Mouse (Mus musculus) left cerebral cortex, postnatal 10 days (tissue): ENCODE data around the gene Nploc4. TPM values are rescaled to one million over a fixed set of nuclear protein-coding genes. Genes with fewer than 3 reads are reported as not detected.

ENCODE experiments used
- DNase-seq, 2 experiments: peaks; one replicate each; pipeline ENCODE4 v3.0.0; 2021 to 2022; ENCODE audit warnings: low spot score in 2 of 2, mixed read lengths in 1 of 2; ENCODE audit errors: extremely low spot score in 1 of 2
- intact Hi-C: fragments of 180-260 bp; cut with DNase I; formaldehyde crosslinking; loops from one replicate; pipeline ENCODE4 v1.15.1; 2025
- total RNA-seq, 2 experiments: library from RNA; stranded (reverse); gene quantifications; 2 replicates each; pipeline ENCODE4 v1.2.3; 2021

Gene Nploc4
- total RNA-seq = 10 to 100 TPM; 63.1 to 70.3 TPM

DNA sequence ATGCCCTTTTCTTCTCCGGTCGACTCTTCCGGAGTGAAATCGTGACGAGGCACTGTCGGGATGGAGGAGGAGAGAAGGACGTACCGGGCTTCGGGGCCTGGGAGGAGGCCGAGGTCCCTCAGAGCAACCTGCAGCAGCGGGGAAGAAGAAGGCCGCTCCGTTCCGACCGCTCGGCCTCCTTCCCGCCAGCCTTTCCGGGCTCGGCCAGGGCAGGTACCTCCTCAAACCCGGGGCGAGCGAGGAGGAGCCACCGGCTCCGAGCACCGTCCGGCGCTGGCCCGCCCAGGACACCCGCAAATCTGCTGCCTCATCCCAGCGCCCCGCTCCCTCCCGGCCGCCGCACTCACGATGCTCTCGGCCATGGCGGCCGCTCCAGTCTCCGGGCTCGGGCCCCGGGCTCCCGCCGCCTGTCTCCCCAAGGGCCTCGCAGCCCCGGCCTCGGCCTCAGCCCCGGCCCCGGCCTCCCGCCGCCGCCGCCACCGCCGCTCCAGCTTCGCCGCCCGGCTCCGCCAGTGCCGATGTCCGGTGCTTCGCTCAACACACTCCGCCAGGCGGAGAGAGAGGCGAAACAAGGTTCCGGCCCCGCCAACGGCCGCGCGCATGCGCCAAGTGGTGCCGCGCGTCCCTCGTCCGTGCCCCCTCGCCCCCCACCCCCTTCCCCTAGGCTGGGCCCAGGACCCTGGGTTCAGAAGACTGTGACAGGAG lies at the start of gene Nploc4:
Gene Nploc4 (minus strand): TSS at position 557 of the 705 bp plus-strand sequence.
- intact Hi-C loops = no loop called here
- peak; percentile 80 to 92 for DNase-seq

DNA sequence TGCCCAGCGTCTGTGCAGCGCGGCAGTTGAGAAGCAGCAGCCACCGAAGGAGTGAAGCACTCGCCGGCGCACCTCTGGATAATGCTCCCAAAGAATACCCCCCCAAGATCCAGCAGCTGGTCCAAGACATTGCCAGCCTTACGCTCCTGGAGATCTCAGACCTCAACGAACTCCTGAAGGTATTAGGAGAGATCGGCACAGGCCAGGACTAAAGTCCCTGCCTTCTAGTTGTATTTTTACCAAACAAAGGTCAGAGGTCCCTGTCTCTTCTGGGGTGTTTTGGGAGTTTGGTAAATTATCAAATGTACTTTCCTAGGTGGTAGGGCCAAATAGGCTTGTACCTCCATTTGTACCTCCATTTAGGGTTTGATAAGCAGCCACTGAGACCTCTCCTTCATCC lies 47.7 kb upstream of the Nploc4 start:
- intact Hi-C loops = no loop called here
- DNase-seq = no peak

DNA sequence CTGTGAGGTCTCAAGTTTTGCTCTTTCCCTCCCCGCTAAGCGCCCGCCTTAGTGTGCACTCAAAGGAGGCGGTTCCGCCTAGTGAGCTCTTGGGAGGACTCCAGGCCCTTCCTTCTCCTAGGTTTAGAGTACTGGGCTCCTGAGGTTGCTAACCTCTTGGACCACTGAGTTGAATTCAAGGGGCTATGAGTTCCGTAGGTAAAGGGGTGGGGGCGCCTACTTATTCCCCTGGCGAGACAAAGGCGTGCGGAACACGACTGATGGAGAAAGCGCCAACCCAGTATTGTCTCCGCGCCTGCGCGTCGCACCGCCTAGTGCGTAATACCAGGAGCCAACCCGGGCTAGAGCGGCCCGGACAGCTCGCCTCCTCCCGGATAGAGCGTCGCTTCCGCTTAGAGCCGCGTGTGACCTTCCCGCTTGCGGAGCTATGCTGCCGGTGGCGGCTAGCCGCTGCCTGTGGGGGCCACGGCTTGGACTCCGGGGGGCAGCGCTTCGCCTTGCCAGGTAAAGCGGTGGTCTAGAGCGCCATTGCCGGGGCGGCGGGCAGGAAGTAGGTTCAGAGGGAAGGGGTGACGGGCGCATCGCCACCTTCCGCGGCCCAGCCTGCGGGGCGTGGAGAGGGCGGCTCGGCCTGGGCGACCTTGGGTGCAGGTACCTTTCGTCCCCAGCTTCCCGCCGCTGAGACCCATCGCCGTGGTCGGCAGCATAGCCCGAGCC lies 46.9 kb upstream of the Nploc4 start, which contains the start of gene Mrpl12:
Gene Mrpl12 (plus strand): TSS at position 349 of the 717 bp plus-strand sequence.
- DNase-seq = peak; percentile 86 to 93
- intact Hi-C loops = no loop called here

DNA sequence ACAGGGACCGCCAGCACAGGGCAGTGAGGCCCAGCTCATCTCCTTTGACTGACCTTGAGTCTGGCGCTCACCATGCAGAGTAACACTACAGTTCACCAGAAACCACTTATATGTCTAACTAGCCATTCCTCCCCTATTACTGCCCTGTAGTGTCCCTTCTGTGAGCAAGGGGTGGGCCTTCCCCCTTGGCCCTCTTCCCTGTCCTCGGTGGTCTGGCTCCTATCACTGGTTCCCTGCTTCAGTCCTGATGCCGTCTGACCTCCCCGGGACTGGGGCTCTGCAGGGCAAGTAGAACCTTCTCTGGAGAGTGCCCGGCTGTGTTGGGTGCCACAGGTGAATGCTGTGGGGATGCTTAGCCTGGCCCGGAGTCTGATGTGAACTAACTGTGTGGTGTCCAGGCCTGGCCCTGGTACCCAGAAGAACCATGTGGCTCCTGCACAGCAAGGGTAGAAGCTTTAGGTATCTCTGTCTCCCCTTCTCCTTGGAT lies 46.0 kb upstream of the Nploc4 start:
- no peak for DNase-seq
- intact Hi-C loops = no loop called here

DNA sequence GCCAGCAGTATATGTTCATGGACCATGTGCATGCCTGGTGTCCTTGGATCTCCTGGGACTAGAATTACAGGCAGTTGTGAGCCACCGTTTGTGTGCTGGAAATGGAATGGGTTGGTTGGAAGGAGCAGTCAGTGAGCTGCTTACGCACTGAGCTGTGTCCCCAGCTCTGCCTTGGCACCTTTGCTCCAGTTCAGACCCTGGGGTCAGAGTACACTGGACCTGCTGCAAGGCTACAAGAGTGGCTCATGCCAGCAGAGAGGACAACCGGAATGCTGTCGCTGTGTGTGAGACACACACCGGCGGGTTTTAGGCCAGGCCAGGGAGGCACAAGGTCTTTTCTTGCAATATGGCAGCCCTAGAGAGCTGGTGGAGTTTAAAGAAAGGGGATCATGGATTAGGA lies 34.5 kb upstream of the Nploc4 start:
- intact Hi-C loops = no loop called here

DNA sequence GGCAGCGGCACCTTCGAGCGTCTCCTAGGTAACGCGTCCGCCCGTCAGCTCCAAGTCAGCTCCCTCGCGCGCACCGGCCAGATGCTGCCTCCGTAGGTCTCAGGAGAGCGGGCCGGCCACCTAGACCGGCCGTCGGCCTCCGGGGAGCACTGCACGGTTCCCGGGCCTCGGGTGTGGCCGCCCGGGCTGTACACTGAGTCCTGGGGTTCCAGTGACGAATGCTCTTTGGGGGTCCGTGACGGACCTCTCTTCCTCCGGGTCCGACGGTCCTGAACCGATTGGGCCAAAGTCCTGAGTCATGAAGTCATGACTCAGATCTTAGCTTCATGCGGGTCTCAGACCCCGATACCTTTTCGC lies 30.2 kb upstream of the Nploc4 start:
- intact Hi-C loops = no loop called here
- no peak for DNase-seq

More for the DNA sequence above, 34.5 kb upstream of the Nploc4 start:
- DNase-seq = peak in 1 of 2 experiments; percentile 18

DNA sequence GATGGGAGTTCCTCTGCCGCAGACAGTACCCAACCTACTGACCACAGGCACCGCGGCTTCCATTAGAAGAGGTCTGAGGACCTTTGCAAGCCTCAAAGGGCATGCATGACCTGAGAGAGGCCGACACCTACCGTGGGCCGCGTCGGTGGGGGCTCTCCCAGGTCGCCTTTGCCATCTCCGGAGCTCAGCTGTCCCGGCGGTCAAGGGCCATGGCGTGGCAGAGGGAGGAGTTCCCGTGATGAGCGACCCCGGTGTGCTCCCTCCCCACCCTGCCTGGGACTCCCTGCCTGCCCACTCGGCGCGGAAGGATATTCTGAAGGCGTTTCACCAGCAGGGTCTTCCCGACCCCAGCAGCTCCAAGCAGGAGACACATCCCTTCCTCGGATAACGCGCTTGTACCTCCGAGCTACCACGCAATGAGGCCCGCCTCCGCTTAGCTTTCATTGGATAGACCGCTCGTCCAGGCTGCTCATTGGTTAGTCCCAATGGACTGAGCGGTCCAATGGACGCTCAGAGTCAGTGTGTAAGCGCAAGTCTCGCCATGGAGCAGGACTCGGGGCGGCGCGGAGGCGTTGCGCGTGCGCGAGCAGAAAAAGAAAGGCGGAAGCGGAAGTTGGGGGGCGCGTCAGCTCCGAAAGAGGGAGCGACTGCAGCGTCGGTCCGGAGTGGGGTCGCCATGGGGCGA lies 29.7 kb upstream of the Nploc4 start, which contains the start of gene Arl16:
Gene Arl16 (minus strand): TSS at position 557 of the 685 bp plus-strand sequence.
- peak; percentile 96 to 97 for DNase-seq
- intact Hi-C loops = no loop called here

DNA sequence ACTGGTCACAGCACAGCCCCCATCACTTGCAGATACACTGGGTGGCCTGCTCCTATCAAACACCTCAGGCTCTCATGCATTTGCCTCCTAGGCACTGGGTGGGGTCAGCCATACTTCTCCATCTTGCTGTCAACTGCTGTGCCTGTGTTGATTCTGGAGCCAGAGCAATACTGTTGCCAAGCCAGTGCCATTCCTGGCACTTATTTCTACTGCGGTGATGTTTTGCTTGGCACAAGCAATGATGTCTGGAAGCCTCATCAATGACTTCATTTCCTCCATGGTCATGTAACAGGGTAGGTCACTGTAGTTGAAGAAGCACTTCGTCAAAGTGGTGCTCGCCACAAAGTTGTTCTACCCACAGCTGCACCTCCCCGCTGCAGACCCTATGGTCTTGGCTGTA lies 28.0 kb upstream of the Nploc4 start:
- intact Hi-C loops = no loop called here
- no peak for DNase-seq

DNA sequence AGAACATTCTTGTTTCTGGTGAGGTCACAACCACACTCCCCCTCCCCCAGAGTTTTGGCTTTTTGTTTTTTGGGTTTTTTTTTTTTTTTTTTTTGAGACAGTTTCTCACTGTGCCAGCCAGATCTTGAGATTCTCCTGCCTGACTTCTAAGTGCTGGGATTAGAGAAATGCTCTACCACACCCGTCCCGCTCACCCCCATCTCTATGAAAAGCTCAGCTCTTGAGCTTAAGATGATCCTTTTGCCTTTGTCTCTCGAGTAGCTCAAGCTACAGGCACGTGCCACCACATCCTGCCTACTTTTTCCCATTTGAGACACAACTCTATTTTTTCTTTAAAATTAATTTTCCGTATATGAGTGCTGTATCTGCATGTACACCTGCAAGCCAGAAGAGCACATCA lies 26.9 kb upstream of the Nploc4 start:
- intact Hi-C loops = no loop called here

DNA sequence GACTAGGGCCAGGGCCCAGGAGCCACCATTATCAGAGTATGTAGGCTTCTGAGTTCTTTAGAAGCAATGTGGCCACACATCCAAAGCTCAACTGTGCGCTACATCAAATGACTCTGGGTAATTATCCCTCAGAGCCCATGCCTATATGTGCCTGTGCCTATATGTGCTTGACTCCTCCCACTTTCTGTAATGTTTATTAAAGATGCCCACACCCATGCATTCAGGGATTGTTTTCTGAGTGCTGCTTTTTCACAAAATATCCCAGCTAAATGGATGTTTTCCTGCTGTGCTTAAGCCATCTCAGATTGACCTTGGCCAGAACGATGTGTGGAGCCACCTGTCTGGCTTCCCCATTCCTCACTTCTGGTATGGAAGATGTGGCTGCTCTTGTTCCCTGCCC lies 26.0 kb upstream of the Nploc4 start:
- intact Hi-C loops = no loop called here
- DNase-seq = no peak

More for the DNA sequence above, 26.9 kb upstream of the Nploc4 start:
- no peak for DNase-seq

DNA sequence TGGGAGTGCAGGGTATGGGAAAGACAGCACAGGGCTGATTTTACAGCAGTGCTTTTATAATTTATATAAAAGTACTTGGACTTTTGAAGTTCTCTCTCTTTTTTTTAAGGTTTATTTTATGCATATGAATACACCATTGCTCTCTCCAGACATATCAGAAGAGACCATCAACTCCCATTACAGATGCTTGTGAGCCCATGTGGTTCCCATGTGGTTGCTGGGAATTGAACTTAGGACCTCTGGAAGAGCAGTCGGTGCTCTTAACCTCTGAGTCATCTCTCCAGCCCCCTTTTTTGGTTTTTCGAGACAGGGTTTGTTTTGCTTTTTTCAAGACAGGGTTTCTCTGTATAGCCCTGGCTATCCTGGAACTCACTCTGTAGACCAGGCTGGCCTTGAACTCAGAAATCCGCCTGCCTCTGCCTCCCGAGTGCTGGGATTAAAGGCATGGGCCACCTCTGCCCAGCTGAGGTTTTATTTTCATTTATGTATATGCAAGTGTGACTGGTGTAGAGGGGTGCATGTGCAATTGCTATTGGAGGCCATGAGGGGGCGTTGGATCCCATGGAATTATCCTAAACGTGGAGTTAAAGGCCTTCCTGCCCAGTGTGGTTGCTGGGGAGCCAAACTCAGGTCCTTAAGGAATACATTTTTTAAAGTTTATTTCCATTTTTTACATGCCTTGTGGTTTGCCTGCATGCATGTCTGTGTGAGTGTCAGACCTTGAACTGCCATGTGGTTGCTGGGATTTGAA lies 21.5 kb upstream of the Nploc4 start:
- DNase-seq = no peak
- intact Hi-C loops = no loop called here

DNA sequence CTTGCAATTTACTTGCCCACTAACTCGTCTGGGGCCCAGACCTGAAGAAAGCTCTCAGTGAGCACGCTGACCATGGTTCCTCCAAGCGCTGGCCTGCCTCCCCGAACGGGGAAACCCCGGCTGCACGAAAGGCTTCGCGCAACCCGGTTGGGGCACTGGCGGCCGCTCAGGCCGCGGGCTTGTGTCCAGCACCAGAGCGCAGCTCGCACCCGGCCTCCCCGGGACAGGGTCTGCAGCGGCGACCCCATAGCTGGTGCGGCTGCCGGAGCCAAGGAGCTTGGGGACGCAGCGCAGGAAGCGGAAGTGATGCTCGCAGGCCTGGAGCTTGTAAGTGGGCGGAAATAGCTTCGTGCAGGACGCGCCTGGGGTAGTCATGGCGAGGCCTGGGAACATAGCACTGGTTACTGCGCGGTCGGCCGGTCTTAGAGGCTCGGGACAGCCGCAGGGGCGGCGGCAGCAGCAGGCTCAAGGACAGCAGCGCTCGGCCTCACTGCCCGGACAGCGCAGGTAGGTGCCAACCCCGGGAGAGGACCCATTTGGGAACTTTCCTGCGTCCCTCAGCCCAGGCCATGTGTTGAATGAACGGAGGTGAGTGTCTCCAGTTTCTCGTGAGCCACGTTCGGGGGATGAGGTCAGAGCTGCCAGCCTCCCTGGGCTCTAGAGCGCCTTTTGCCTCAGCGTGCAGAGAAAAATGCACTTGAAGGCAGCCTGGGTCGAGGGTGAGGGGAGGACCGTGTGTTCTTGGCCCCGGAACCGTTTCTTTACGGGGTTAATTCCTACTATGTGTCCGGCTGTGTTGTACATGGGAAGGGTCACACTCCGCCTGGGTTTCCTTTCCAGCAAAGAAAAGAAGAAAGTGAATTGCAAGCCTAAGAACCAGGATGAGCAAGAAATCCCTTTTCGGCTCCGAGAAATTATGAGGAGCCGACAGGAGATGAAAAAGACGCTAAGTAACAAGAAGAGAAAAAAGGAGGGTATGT lies 20.6 kb upstream of the Nploc4 start, which contains the start of the genes Oxld1 and Ccdc137:
Gene Oxld1 (minus strand): TSS at position 297 of the 980 bp plus-strand sequence.
Gene Ccdc137 (plus strand): TSS at position 344 of the 980 bp plus-strand sequence.
- intact Hi-C loops = no loop called here
- DNase-seq = peak; percentile 79 to 85

DNA sequence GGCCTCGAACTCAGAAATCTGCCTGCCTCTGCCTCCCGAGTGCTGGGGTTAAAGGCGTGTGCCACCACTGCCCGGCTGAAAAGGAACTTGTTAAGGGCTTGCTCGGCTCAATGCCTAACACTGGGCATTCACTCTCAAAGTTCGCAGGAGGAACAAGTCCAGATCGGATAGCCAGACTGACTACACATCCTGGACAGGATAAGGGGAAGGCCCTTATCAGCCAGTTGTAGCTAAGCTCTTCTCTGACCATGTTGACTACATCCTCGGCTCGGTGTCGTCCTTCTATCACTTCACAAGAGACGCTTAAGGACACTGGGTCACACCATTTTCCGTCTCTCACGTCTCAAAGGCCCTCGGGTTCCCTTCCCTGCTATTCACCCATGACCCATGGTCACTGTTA lies 19.9 kb upstream of the Nploc4 start:
- no peak for DNase-seq
- intact Hi-C loops = no loop called here

DNA sequence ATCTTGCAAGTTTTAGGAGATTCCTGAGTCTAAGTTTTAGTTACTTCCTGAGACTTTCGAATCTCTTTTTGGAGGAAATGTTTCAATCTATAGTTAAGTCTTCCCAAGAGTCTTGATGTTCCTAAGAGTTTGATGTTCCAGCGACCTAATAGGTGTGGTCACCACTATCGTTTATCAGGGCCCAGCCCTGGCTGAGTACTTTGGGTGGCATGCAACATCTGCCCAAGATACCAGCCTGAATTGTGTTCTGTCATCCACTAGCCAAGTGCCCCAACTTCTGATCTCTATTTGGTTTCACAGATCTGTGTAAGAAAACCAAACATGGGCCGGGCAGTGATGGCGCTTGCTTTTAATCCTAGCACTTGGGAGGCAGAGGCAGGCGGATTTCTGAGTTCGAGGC lies 17.9 kb upstream of the Nploc4 start:
- intact Hi-C loops = no loop called here

DNA sequence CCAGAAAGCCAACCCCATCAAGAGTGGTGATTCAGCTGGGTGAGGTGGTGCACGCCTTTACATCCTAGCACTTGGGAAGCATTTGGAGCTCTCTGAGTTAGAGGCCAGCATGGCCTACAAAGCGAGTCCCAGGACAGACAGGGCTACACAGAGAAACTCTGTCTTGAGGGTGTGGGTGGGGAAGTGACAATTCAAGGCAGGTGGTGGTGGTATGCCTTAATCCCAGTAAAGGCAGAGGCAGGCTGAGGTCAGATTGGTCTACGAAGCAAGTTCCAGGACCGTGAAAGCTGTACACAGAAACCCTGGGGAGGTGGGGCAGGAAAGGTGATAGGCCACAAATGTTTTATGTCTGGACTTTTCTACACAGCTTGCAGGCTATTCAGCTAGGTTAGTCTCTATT lies 17.5 kb upstream of the Nploc4 start:
- intact Hi-C loops = no loop called here
- no peak for DNase-seq

More for the DNA sequence above, 17.9 kb upstream of the Nploc4 start:
- DNase-seq = no peak

DNA sequence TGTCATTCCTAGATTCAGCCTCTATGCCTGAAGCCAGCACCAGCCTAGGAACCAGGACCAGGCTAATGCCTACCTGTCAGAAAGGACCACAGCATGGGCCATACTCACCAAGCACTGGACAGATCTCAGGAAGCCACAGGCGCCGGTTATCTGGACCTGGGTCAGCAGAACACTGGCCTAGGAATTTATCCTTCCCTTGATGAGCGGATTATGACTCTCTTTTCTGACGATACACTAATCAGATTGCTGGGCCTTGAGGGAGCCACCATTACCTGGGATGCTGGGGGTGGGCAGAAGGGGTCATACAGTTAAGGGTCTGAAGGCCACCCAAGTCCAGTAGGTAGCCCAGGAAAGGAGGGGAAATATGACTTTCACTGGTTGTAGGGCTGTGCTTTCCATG lies 15.8 kb upstream of the Nploc4 start, which contains the start of gene Pde6g:
Gene Pde6g (minus strand): TSS at position 195 of the 400 bp plus-strand sequence.
- no peak for DNase-seq
- intact Hi-C loops = no loop called here

DNA sequence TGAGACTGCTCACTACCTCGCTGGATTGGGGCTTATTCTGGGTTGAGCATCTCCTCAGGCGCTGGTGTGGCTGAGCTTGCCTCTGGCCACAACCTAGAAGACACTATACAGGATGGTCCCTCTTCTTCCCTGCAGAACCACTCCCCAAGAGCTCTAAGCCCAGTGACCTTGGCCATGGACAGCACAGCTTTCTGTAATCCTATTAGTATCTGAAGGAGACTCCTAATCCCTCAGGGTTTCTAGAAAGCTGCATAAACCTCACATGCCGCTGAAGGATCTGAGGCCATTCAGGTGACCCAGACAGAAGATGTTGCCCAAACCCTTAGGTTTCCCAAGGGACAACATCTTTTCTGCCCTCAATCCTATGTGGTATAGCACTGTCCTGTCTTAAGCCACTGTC lies 14.7 kb upstream of the Nploc4 start:
- intact Hi-C loops = no loop called here
- DNase-seq = no peak

DNA sequence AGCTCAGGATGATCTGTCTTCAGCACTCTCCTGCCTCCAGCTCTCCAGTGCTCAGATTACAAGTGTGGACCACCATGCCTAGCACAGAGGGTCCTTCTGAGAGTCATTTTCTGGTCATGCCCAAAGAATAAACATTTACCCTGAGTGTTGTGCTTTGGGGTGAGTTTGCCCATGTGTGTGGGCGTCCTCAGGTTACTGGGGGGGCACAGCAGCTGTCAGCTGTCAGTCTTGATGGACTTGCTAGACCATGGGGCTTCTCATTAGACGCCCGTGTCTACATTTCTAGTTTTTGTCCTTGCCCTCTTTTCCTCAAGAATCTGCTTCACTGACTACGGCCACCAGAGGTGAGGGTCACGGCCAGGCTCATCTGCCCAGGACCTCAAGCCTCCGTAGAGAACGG lies 9.7 kb upstream of the Nploc4 start:
- intact Hi-C loops = no loop called here
- no peak for DNase-seq
